Mouse (Mus musculus) adipocyte (in vitro differentiated cells): ENCODE measurements around the gene Clasp2.
"Not testable (repeated sequence)": the region's sequence is repeated elsewhere in the genome, so short reads cannot be mapped to it uniquely, and the experiment has no call there.

Source experiments
- DNase-seq: peaks from one replicate; pipeline ENCODE4 v3.0.0-alpha.2; 2016; ENCODE audit warnings: low spot score

The Clasp2 gene

GRCm38 (mm10) chr9:113741108-113741636 lies at the start of gene Clasp2:
Gene Clasp2, plus strand, starts transcription at chr9:113741473.
- DNase-seq = peak; percentile 71

DNA sequence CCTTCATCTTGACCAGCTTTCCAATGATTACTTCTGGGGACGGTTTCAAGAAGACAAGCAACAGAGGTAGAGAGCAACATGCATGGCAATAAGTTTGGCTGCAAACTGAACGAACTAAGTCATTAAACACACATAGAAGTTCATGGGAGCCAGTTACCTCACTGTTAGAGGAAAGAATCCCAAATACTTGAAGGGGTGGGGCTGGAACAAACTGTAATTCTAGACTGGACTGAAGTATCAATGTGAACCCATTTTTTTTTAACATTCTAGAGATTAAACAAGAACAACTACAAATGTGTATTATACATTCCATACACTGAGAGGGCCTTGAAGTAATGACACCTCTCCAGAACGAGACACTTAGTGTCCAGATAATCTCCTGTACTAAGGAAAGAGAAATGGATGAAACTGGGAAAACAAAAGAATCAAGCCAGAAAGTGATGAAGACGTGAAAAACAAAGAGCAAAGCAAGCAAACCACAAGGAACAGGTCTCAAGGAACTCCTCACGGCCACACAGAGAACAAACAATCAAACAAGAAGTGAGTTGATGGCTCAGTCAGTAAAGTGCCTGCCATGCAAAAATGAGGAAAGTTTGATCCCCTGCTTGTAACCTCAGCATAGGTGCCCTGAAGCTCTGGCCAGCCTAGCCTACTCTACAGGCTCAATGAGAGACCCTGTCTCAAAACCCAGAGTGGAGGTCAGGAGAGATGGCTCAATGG lies 39.7 kb upstream of the Clasp2 start:
- no peak for DNase-seq

DNA sequence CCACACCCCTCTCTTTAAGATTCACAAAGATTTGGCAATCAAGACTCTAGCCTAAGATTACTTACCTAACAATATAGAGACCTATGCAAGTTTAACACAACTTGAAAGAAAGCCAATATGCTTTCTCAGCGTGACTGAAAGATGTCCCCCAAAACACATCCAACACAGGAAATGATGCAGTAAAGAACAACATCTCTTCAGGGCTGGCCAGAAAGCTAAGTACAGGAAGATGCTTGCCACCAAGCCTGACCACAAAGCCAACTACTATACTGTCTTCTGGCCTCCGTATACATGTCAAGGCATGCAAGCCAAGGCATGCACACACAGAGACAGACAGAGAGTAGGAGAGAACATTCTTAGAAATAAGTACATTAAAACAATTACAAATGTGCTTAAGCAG lies 35.2 kb upstream of the Clasp2 start:
- DNase-seq = no peak

- peak; percentile 17 for DNase-seq
Measured at GRCm38 (mm10) chr9:113706841-113707240, 34.4 kb upstream of the Clasp2 start.

DNA sequence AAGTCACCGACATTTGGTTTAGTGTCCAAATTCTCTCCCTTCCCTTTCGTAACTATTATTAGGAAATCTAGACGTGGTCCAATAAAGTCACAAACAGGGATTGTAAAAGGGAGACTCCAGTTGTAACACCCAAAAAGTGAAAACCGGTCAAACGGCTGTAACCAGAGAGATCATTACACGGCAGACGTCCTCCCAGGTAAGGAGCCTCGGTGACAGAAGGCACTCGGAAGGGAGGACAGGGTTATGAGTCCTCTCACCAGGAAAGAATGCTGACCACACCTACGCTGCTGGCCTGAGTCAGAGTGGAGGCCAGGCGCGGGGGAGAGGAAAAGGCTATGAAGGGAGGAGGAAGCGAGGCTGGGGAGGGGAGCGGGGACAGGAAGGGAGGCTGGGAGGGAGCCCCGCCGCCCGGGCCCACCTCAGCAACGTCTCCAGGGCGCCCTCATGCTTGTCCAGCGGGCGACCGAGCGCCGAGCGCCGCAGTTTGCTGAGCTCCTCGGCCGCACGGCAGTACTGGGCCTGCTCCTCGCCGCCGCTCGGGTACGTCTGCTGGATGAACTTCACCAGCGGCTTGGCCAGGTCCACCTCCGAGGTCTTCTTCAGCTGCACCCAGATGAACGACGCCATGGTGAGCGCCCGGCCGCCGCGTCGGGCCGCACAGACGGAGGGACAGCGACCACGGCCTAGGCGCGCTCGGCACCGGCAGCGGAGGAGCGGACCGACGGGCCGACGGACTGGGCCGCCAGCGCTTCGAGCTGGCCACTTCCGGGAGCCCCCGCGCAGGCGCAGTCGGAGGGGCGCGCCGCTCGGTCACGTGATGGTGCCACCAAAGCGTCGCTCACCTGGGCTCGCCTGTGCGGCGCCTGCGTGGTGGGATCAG lies 33.6 kb upstream of the Clasp2 start, which contains the start of gene Pdcd6ip:
Gene Pdcd6ip (minus strand): TSS at position 779 of the 880 bp plus-strand sequence.
- DNase-seq = peak; percentile 85

GRCm38 (mm10) chr9:113708361-113709280 lies 32.7 kb upstream of the Clasp2 start:
- no peak for DNase-seq

DNA sequence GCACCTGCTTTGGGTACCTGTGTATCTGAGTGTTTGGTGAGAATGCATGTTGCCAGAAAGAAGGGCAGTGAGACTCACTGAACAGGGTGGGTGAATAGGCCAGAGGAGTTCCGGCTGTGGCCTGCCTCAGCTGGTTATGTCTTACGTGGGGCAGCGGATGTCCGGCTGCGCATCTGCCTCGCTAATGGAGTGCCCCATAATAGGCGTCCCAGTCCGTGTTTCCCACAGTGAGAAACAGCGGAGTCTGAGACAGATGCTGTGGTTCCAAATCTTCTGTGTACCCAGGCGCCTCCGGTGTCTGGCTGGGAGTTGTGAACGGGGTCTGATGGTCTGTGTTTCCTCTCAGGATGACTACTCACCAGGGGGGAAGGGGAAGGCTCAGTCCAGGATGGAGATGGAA lies 30.4 kb upstream of the Clasp2 start:
- DNase-seq = no peak

- DNase-seq = peak; percentile 66
Measured at GRCm38 (mm10) chr9:113719063-113719462, 22.2 kb upstream of the Clasp2 start.

DNA sequence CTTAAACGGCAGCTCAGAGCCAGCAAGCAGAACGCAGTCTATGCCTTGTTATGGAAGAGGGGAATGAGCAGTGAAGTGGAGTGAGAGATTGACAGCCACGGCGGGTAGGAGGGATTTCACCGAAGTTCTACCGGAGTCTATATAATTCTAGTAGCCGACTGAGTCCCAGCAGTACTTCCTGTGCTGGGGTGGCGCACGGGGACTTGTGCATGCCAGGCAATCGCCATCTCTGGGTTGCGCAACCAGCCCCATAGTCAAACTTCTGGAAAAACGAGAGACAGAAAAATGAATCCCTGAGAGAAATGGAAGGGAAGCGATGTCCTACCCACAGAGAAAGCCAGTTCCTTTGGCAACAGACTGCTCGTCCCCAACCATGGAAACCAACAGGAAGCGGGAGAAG lies 16.6 kb upstream of the Clasp2 start:
- DNase-seq = no peak

DNA sequence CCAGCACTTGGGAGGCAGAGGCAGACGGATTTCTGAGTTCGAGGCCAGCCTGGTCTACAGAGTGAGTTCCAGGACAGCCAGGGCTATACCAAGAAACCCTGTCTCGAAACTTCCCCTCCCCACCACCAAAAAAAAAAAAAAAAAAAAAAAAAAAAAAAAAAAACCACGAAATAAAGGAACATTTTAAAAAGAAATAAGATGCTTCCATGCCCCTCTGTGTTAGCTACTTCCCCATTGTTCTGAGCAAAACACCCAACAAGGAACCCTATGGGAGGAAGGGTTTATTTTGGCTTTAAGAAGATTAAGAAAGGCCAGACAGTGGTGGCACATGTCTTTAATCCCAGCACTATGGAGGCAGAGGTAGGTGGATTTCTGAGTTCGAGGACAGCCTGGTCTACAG lies 15.7 kb upstream of the Clasp2 start:
- not testable (repeated sequence) for DNase-seq

GRCm38 (mm10) chr9:113726131-113726530 lies 15.1 kb upstream of the Clasp2 start:
- DNase-seq = no peak

DNA sequence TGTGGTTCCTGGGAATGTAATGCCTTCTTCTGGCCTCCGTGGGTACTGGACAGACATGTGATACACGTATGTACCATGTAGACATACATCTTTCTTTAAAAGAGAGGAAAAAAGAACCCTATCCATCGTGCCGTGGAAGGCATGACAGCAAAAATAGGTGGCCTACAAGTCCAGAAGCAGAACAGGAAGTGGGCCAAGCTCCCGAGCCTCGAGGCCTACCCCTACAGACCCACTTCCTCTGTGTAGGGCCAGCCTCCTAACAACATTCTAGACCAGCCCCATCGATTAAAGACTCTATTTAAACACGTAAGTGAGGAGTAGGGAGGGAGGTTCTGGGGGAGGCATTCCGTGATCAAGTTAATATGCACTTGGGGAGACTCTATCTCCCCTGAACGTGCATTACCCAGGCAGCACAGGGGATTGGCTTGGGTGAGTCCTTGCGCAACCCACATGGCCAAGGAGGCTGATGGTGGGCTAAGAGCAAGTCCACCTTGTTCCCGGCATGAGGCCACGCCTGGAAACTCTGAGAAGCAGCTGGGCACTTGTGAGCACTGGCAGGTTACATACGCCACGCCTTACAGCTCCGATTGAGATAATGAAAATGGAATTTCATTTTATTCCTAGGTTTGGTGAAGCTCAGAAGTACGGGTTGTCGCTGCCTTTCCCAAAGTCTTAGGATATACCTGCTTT lies 14.1 kb upstream of the Clasp2 start:
- no peak for DNase-seq

DNA sequence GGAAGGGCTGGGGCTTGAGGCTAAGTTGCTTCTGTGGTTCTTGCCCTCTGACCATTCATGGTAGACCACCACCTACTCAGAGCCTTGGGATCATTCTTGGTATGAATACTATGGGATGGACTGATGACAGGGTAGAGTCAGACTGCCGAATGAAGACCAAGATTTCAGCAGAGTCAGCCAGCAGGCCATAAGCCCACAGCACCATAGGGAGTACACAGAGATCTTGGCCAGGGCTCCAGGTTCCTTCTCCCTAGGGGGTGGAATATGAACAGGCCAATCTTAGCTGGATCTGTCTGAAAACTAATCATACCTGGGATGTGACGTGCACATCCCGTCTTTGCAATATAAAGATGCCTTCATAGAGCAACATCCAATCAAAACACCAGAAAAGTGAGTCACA lies 9.7 kb upstream of the Clasp2 start:
- no peak for DNase-seq

- DNase-seq = no peak
Measured at GRCm38 (mm10) chr9:113735920-113736319, 5.4 kb upstream of the Clasp2 start.

DNA sequence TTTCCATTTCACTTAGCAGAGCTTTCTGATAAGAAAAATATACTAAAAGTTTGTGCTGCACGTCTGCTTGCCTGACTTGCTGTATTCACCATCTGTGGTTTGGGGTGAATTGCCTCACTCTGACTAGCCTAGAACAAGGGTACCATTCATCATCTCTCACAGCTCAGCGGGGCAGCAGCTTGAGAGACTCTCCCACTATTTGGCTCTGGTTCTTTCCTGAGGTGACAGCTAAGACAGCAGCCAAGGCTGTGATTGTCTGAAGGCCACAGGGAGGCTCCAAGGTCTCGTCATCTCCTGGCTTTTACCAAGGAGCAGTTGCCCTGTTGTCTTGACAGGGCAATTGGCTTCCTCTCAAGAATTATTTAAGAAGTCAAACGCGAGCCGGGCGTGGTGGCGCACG lies 3.3 kb upstream of the Clasp2 start:
- DNase-seq = peak; percentile 67

GRCm38 (mm10) chr9:113738941-113739340 lies 2.3 kb upstream of the Clasp2 start:
- peak; percentile 85 for DNase-seq

DNA sequence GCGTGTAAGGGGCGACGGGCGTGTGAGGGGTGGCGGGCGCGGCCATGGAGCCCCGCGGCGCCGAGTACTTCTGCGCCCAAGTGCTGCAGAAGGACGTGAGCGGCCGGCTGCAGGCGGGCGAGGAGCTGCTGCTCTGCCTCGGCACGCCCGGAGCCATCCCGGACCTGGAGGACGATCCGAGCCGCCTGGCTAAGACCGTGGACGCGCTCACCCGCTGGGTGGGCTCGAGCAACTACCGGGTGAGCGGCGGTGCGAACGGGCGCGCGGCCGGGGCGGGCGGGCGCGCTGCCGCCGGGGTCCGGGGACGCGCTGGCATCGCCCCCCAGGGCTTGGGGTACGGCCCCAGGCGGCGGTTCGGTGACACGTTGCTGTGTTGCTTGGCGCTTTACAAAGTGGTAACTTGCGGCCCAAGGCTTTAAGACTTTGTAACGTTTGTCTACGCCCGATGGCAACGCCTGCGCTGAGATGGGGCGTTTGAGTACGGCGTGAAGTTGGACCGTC lies 414 bp downstream of the Clasp2 start:
- peak; percentile 37 for DNase-seq

GRCm38 (mm10) chr9:113742361-113742794 lies 1.1 kb downstream of the Clasp2 start:
- DNase-seq = peak; percentile 66

- DNase-seq = peak; percentile 59
Measured at GRCm38 (mm10) chr9:113743291-113743690, 2.0 kb downstream of the Clasp2 start.

GRCm38 (mm10) chr9:113749356-113749755 lies 8.1 kb downstream of the Clasp2 start:
- DNase-seq = peak; percentile 76
